Comparison of ENCODE assay signal across 9 mouse cellular contexts in the genomic region with DNA sequence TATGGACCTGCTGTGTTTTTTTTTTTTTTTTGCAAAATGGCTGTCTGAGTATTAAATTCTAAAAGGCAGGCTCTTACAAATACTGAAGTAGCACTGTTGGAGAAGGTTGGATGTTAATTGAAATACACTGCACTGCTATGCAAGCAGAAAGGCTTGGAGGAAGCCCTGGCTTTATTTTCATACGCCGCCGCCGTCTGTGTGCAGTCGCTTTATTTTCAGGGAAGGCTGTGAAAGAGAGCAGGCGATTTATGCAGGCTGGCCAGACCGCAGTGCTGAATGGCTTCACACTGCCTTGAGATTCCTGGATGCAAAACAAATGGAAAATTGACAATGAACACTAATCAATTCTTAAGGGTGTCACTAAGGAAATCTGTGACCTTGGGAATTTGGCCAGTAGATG.
DNase-seq lines count a peak whose midpoint lies in the region; ATAC-seq and TF ChIP-seq lines count a peak whose summit lies in the region.
"Had no signal": no experiment of that assay in that cellular context is flagged by ENCODE, and none has a peak within 500 bp of the region (broad histone marks: within the 10 kb centered on the region; RNA-seq: fewer than 3 reads in every experiment).

No protein-coding gene starts in this region.

- TF ChIP-seq EP300 in heart, postnatal 0 days (IDR thresholded peaks at IDR 0.05; ENCODE audit: low read depth), result no peak

- no peaks in the 10 kb centered on the region; the same call in 1 of the 2 replicates for H3K4me1 ChIP-seq in heart, postnatal 0 days (ENCODE audit: control insufficient read depth, insufficient read depth)
- H3K4me1 ChIP-seq in hindbrain, embryonic 10.5 days (replicated peaks), result peaks cover 24% of the 10 kb centered on the region
- peaks cover 3% of the 10 kb centered on the region; the same call in 1 of the 2 replicates for H3K4me1 ChIP-seq in midbrain, postnatal 0 days (ENCODE audit: insufficient read depth, low read length)
- H3K4me1 ChIP-seq: stomach, embryonic 15.5 days had no signal

- H3K4me3 ChIP-seq in heart, postnatal 0 days (ENCODE audit: low read depth, low read length), result no peak overlapping the region
- H3K4me3 ChIP-seq in hindbrain, embryonic 10.5 days, result no peak overlapping the region
- H3K4me3 ChIP-seq in midbrain, postnatal 0 days (ENCODE audit: low read depth, low read length), result peak overlapping the region; percentile 34
- H3K4me3 ChIP-seq: megakaryocyte, embryonic 14.5 days; stomach, embryonic 15.5 days had no signal

- no peaks in the 10 kb centered on the region for H3K36me3 ChIP-seq in heart, postnatal 0 days (replicated peaks; ENCODE audit: control insufficient read depth, insufficient read depth, low read length)
- no peaks in the 10 kb centered on the region for H3K36me3 ChIP-seq in hindbrain, embryonic 10.5 days
- no peaks in the 10 kb centered on the region for H3K36me3 ChIP-seq in midbrain, postnatal 0 days (ENCODE audit: insufficient read depth, low read length)
- H3K36me3 ChIP-seq: stomach, embryonic 15.5 days had no signal

- intact Hi-C loops in heart, postnatal 25 days (cut with DNase I), result no loop called here

- no peak overlapping the region for H3K9ac ChIP-seq in heart, postnatal 0 days (replicated peaks; ENCODE audit: low read depth, low read length)
- peak overlapping the region; percentile 56 for H3K9ac ChIP-seq in midbrain, postnatal 0 days (replicated peaks; ENCODE audit: low read length, poor library complexity, severe bottlenecking)
- H3K9ac ChIP-seq: stomach, embryonic 15.5 days had no signal

- no peak for TF ChIP-seq CTCF in heart, postnatal 0 days (IDR thresholded peaks at IDR 0.05; ENCODE audit: low read depth)
- no peak for TF ChIP-seq CTCF in midbrain, postnatal 0 days (IDR thresholded peaks at IDR 0.05)

- no peak for DNase-seq in heart, postnatal 0 days (ENCODE audit: low spot score)
- DNase-seq in heart, postnatal 25 days (ENCODE audit: low spot score), result no peak
- DNase-seq in cerebellum, postnatal 25 days, result peak; percentile 34 to 64
- peak; percentile 31 for DNase-seq in hindbrain, embryonic 10.5 days (ENCODE audit: low spot score)
- peak; percentile 58 for DNase-seq in midbrain, postnatal 0 days (ENCODE audit: low spot score)
- DNase-seq in yolk sac, embryonic 10.5 days (ENCODE audit: low spot score), result no peak
- no peak for DNase-seq in spleen, adult 18-20 months

- H3K9me3 ChIP-seq in heart, postnatal 0 days (replicated peaks; ENCODE audit: control insufficient read depth, low read length), result no peaks in the 10 kb centered on the region
- no peaks in the 10 kb centered on the region for H3K9me3 ChIP-seq in hindbrain, embryonic 10.5 days
- no peaks in the 10 kb centered on the region for H3K9me3 ChIP-seq in midbrain, postnatal 0 days (ENCODE audit: low read length)
- H3K9me3 ChIP-seq: stomach, embryonic 15.5 days had no signal

- 47% methylated on average over 7 of the region's 7 CpGs for WGBS in heart, postnatal 0 days
- 43% methylated on average over 7 of the region's 7 CpGs for WGBS in hindbrain, embryonic 10.5 days
- WGBS in midbrain, postnatal 0 days, result 12% methylated on average over 7 of the region's 7 CpGs

- H3K27ac ChIP-seq in heart, postnatal 0 days (ENCODE audit: low read depth), result no peak overlapping the region
- H3K27ac ChIP-seq in hindbrain, embryonic 10.5 days, result peak overlapping the region; percentile 66
- peak overlapping the region; percentile 76 for H3K27ac ChIP-seq in midbrain, postnatal 0 days (ENCODE audit: low read depth, low read length)
- H3K27ac ChIP-seq: stomach, embryonic 15.5 days had no signal

- no peaks in the 10 kb centered on the region for H3K27me3 ChIP-seq in heart, postnatal 0 days (ENCODE audit: control insufficient read depth, insufficient read depth, low read length)
- H3K27me3 ChIP-seq in hindbrain, embryonic 10.5 days (ENCODE audit: insufficient read depth, poor library complexity, severe bottlenecking), result no peaks in the 10 kb centered on the region
- no peaks in the 10 kb centered on the region for H3K27me3 ChIP-seq in midbrain, postnatal 0 days (ENCODE audit: insufficient read depth, low read length)
- H3K27me3 ChIP-seq: megakaryocyte, embryonic 14.5 days; stomach, embryonic 15.5 days had no signal

- H3K4me2 ChIP-seq in heart, postnatal 0 days (ENCODE audit: low read depth, low read length), result peak overlapping the region; percentile 31
- peak overlapping the region; percentile 49 for H3K4me2 ChIP-seq in midbrain, postnatal 0 days (ENCODE audit: low read depth, low read length, poor library complexity, severe bottlenecking)
- H3K4me2 ChIP-seq: stomach, embryonic 15.5 days had no signal

- ATAC-seq in heart, postnatal 0 days (ENCODE audit: insufficient read depth, low read depth), result no peak
- ATAC-seq in midbrain, postnatal 0 days (ENCODE audit: low FRiP score), result peak; percentile 48; the same call in 1 of the 2 replicates

Comparison
In these comparisons a context has a peak if more than half of its experiments do, and no peak if none do; other contexts are left out.
1. DNase-seq: peak in cerebellum, postnatal 25 days (2 of 2), hindbrain, embryonic 10.5 days (single experiment) and midbrain, postnatal 0 days (single experiment); none in heart, postnatal 0 days (single experiment), heart, postnatal 25 days (single experiment), yolk sac, embryonic 10.5 days (single experiment) and spleen, adult 18-20 months (0 of 2).